Comparison of ENCODE assay signal across 8 mouse cellular contexts in genomic region chr11:106737178-106737621, GRCm38 (mm10). TPM values are rescaled to one million over a fixed set of nuclear protein-coding genes. Genes with fewer than 3 reads are reported as not detected.
DNase-seq lines count a peak whose midpoint lies in the region; ATAC-seq and TF ChIP-seq lines count a peak whose summit lies in the region.

No protein-coding gene starts in this region.

- H3K4me2 ChIP-seq in liver, postnatal 0 days (ENCODE audit: low read depth, low read length), result no peak overlapping the region

- TF ChIP-seq POLR2A in small intestine, adult 2 months (IDR thresholded peaks at IDR 0.05; ENCODE audit: low read depth, low read length), result no peak

- H3K4me1 ChIP-seq in forebrain, embryonic 10.5 days, result peaks cover 29% of the 10 kb centered on the region
- H3K4me1 ChIP-seq in small intestine, adult 2 months (ENCODE audit: control insufficient read depth, insufficient read depth, insufficient read length, low read length), result no peaks in the 10 kb centered on the region
- no peaks in the 10 kb centered on the region for H3K4me1 ChIP-seq in liver, postnatal 0 days (ENCODE audit: insufficient read depth)

- TF ChIP-seq CTCF in small intestine, adult 2 months (IDR thresholded peaks at IDR 0.05; ENCODE audit: extremely low read depth, insufficient read length, insufficient replicate concordance, low read depth, low read length), result no peak
- TF ChIP-seq CTCF in liver, postnatal 0 days (IDR thresholded peaks at IDR 0.05; ENCODE audit: low read depth), result no peak

- peak; percentile 75 for DNase-seq in brain, adult 2 months (ENCODE audit: low read depth, low spot score)
- DNase-seq in forebrain, embryonic 10.5 days (ENCODE audit: extremely low spot score, low spot score), result peak; percentile 24
- DNase-seq in heart, postnatal 10 days, result peak; percentile 53 to 62
- DNase-seq in kidney, postnatal 10 days, result peak; percentile 67
- DNase-seq in lung, postnatal 10 days, result peak; percentile 49
- DNase-seq in liver, postnatal 0 days, result no peak
- DNase-seq in ovary, adult 18-20 months (ENCODE audit: low spot score), result no peak

- H3K36me3 ChIP-seq in forebrain, embryonic 10.5 days (replicated peaks), result no peaks in the 10 kb centered on the region
- no peaks in the 10 kb centered on the region for H3K36me3 ChIP-seq in small intestine, adult 2 months (ENCODE audit: control insufficient read depth, insufficient read depth, low read length)
- H3K36me3 ChIP-seq in liver, postnatal 0 days (replicated peaks; ENCODE audit: insufficient read depth, low read length), result no peaks in the 10 kb centered on the region

- 15% methylated on average over 12 of the region's 12 CpGs for WGBS in forebrain, embryonic 10.5 days
- 72% methylated on average over 12 of the region's 12 CpGs for WGBS in small intestine, adult 2 months
- 53% methylated on average over 12 of the region's 12 CpGs for WGBS in liver, postnatal 0 days (ENCODE audit: insufficient replicate concordance)

- peak overlapping the region; percentile 20; the same call in 1 of the 2 replicates for H3K4me3 ChIP-seq in forebrain, embryonic 10.5 days
- H3K4me3 ChIP-seq in small intestine, adult 2 months (ENCODE audit: low read depth, low read length), result no peak overlapping the region
- H3K4me3 ChIP-seq in liver, postnatal 0 days (ENCODE audit: low read depth, low read length), result no peak overlapping the region

- H3K9ac ChIP-seq in liver, postnatal 0 days (replicated peaks), result no peak overlapping the region

- no peak for ATAC-seq in liver, postnatal 0 days

- intact Hi-C loops in heart, postnatal 10 days (cut with DNase I), result loop anchor here (2.0 to 5.0 kb wide), 2 partner anchors 24 to 35 kb away; no protein-coding TSS in a partner anchor

- peak overlapping the region; percentile 81 for H3K27ac ChIP-seq in forebrain, embryonic 10.5 days
- 0 out of 2 replicates have a peak overlapping the region, but pooled peaks have one; percentile 21 for H3K27ac ChIP-seq in small intestine, adult 2 months (ENCODE audit: insufficient read depth, low read depth, low read length)
- no peak overlapping the region for H3K27ac ChIP-seq in liver, postnatal 0 days (ENCODE audit: low read depth)

- H3K9me3 ChIP-seq in forebrain, embryonic 10.5 days, result no peaks in the 10 kb centered on the region
- no peaks in the 10 kb centered on the region for H3K9me3 ChIP-seq in liver, postnatal 0 days (ENCODE audit: low read length)

- no peak for TF ChIP-seq EP300 in liver, postnatal 0 days (IDR thresholded peaks at IDR 0.05; ENCODE audit: low read depth)

- H3K27me3 ChIP-seq in forebrain, embryonic 10.5 days (ENCODE audit: poor library complexity, severe bottlenecking), result no peaks in the 10 kb centered on the region
- no peaks in the 10 kb centered on the region for H3K27me3 ChIP-seq in small intestine, adult 2 months (ENCODE audit: control insufficient read depth, insufficient read depth, low read length)
- no peaks in the 10 kb centered on the region for H3K27me3 ChIP-seq in liver, postnatal 0 days (ENCODE audit: insufficient read depth, low read length)

RNA-seq across cellular contexts. Expression of gene Pecam1, which starts 13.2 kb away (rescaled TPM):
- polyA plus RNA-seq in forebrain, embryonic 10.5 days (2016; fragmentation: Nextera tagmentation; extraction: Ambion mirVana), result 16.0 and 16.9 TPM in 2 replicates
- 100 to 1,000 TPM; 214 to 220 TPM for total RNA-seq in heart, postnatal 10 days (2021)
- 6.3 and 10.7 TPM in 2 replicates for polyA plus RNA-seq in small intestine, adult 2 months (2012; rRNA removed)
- 9.2 TPM in 2 replicates for polyA plus RNA-seq in liver, postnatal 0 days (2015; fragmentation: Nextera tagmentation; extraction: Ambion mirVana)

RNA-seq across cellular contexts. Expression of gene Milr1, which starts 13.8 kb away (rescaled TPM):
- 0.81 and 1.00 TPM in 2 replicates for polyA plus RNA-seq in forebrain, embryonic 10.5 days (2016; fragmentation: Nextera tagmentation; extraction: Ambion mirVana)
- total RNA-seq in heart, postnatal 10 days (2021), result 1 to 10 TPM in 1 of 2 experiments, under 1 TPM in 1; 0.94 to 1.1 TPM
- polyA plus RNA-seq in small intestine, adult 2 months (2012; rRNA removed), result 0.30 and 0.77 TPM in 2 replicates
- 4.1 and 5.1 TPM in 2 replicates for polyA plus RNA-seq in liver, postnatal 0 days (2015; fragmentation: Nextera tagmentation; extraction: Ambion mirVana)

RNA-seq across cellular contexts. Expression of gene Polg2, which starts 42.1 kb away (rescaled TPM):
- polyA plus RNA-seq in forebrain, embryonic 10.5 days (2016; fragmentation: Nextera tagmentation; extraction: Ambion mirVana), result 10.1 and 10.9 TPM in 2 replicates
- total RNA-seq in heart, postnatal 10 days (2021), result 1 to 10 TPM; 3.7 to 4.3 TPM
- 4.4 and 11.0 TPM in 2 replicates for polyA plus RNA-seq in small intestine, adult 2 months (2012; rRNA removed)
- polyA plus RNA-seq in liver, postnatal 0 days (2015; fragmentation: Nextera tagmentation; extraction: Ambion mirVana), result 7.9 and 8.4 TPM in 2 replicates

RNA-seq across cellular contexts. Expression of gene Ddx5, which starts 51.8 kb away (rescaled TPM):
- 311 and 330 TPM in 2 replicates for polyA plus RNA-seq in forebrain, embryonic 10.5 days (2016; fragmentation: Nextera tagmentation; extraction: Ambion mirVana)
- total RNA-seq in heart, postnatal 10 days (2021), result 100 to 1,000 TPM; 513 to 524 TPM
- 247 and 493 TPM in 2 replicates for polyA plus RNA-seq in small intestine, adult 2 months (2012; rRNA removed)
- 114 and 115 TPM in 2 replicates for polyA plus RNA-seq in liver, postnatal 0 days (2015; fragmentation: Nextera tagmentation; extraction: Ambion mirVana)

RNA-seq across cellular contexts. Expression of gene Cep95, which starts 51.9 kb away (rescaled TPM):
- 18.7 and 20.0 TPM in 2 replicates for polyA plus RNA-seq in forebrain, embryonic 10.5 days (2016; fragmentation: Nextera tagmentation; extraction: Ambion mirVana)
- total RNA-seq in heart, postnatal 10 days (2021), result 10 to 100 TPM in 1 of 2 experiments, 1 to 10 TPM in 1; 7.7 to 10.5 TPM
- 0.37 and 0.95 TPM in 2 replicates for polyA plus RNA-seq in small intestine, adult 2 months (2012; rRNA removed)
- 4.6 and 5.1 TPM in 2 replicates for polyA plus RNA-seq in liver, postnatal 0 days (2015; fragmentation: Nextera tagmentation; extraction: Ambion mirVana)

Comparison
In these comparisons a context has a peak if more than half of its experiments do, and no peak if none do; other contexts are left out.
1. DNase-seq: peak in brain, adult 2 months (single experiment), forebrain, embryonic 10.5 days (single experiment), heart, postnatal 10 days (2 of 2), kidney, postnatal 10 days (single experiment) and lung, postnatal 10 days (single experiment); none in liver, postnatal 0 days (single experiment) and ovary, adult 18-20 months (single experiment).